Mouse (Mus musculus): ENCODE measurements around the gene Mknk2.

DNA sequence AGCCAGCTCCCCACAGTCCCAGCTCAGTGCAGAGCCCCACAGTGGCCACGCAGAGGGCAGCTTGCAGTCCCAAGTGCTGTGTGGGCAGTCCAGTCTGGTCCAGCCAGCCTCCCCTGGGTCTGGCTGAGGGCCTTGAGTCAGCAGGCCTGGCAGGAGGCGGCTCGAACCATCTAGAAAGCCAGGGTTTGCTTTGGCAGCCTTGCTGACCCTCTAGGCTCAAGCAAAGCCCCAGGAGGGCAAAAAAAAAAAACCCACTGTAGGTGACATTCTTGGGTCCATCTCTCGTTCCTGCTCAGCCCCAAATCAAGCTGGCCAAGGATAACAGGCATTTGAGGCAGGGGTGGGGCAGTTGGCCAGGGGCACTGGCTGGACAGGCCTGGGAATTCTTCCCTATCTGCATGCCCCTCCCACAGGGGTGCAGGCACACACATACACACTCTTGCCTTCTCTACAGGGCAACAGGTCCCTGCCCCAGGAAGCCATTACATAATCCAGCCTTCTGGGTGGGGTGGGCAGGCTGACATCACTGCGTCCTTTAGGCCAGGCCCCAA lies 3.7 kb downstream of the Mknk2 start:
- TF ChIP-seq POLR2A (IDR thresholded peaks at IDR 0.05; ENCODE audit: borderline replicate concordance, insufficient read depth, low read length) (no peak), CTCF (IDR thresholded peaks at IDR 0.05; ENCODE audit: borderline replicate concordance, insufficient read depth, low read depth, low read length) (no peak)

All from cerebellum, adult 2 months (tissue).